Mouse (Mus musculus) thymus, adult 2 months (tissue): ENCODE data around the gene Gcnt1.

Experiments used
- CTCF ChIP-seq: fragments of 200-500 bp; IDR thresholded peaks from 2 replicates; pipeline ENCODE4 v1.5.1; 2012; ENCODE audit warnings: mild to moderate bottlenecking, control low read depth, low read length, moderate library complexity, borderline replicate concordance; ENCODE audit not compliant: control insufficient read depth, poor library complexity, insufficient read depth; ENCODE audit errors: extremely low read depth
- POLR2A ChIP-seq: fragments of 200-500 bp; IDR thresholded peaks from 2 replicates; pipeline ENCODE4 v1.6.1; 2012; ENCODE audit warnings: mild to moderate bottlenecking, low read length, control low read depth, moderate library complexity; ENCODE audit not compliant: control insufficient read depth, poor library complexity, insufficient read depth; ENCODE audit errors: extremely low read depth

DNA sequence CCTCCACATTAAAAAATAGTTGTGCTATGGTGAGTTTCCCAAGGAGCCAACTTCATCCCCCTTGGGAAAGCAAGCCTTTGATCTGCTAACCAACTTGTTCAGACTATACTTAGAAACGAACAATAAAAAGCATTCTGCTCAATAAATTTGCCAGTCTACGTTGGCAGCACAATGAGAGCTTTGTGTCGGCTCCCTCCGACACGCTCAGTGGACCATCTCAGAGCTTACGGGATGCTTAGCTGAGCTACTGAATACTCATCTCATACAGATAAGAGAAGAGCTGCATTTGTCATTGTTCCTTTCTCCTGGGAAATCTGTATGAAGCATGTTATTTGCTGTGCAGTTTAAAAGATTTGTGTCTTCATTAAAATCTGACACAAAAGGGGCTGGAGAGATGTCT lies 13.8 kb upstream of the Gcnt1 start:
- TF ChIP-seq CTCF: no peak
- no peak for TF ChIP-seq POLR2A
